In the genomic region with DNA sequence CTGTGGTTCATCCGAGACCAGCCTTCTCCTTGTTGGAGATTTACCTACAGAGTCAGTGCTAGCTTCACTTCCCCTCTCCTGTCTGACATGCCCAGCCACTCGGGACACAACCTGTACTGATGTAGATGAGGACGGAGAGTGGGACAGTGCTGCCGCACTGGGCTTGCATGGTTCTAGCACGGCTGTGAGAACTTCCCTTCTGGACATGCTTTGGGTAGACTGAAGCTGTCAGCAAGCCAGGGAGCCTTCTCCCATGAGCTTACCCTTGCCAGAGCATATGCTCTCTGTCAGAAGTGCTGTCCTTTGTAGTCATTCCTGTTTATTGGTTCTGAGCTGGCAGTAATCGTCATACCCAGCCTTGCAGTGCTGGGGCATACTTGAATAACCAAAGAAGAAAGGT, we compare ENCODE assay signal across 27 mouse cellular contexts. TPM values are rescaled to one million over a fixed set of nuclear protein-coding genes. Genes with fewer than 3 reads are reported as not detected.
DNase-seq lines count a peak whose midpoint lies in the region; ATAC-seq lines count a peak whose summit lies in the region.
"Had no signal": no experiment of that assay in that cellular context is flagged by ENCODE, and none has a peak within 500 bp of the region (broad histone marks: within the 10 kb centered on the region; RNA-seq: fewer than 3 reads in every experiment).

No protein-coding gene starts in this region.

- H3K4me1 ChIP-seq in forebrain, embryonic 11.5 days (replicated peaks; ENCODE audit: control insufficient read depth, insufficient read depth, low read length), result no peaks in the 10 kb centered on the region
- no peaks in the 10 kb centered on the region for H3K4me1 ChIP-seq in forebrain, embryonic 13.5 days
- no peaks in the 10 kb centered on the region for H3K4me1 ChIP-seq in neural tube, embryonic 15.5 days
- H3K4me1 ChIP-seq: forebrain, embryonic 10.5 days; heart, embryonic 12.5 days; hindbrain, embryonic 10.5 days; limb, embryonic 12.5 days; midbrain, embryonic 12.5 days; neural tube, embryonic 13.5 days; stomach, embryonic 15.5 days had no signal

- no peaks in the 10 kb centered on the region for H3K9me3 ChIP-seq in forebrain, embryonic 11.5 days (ENCODE audit: control insufficient read depth, low read length)
- H3K9me3 ChIP-seq in forebrain, embryonic 13.5 days (replicated peaks), result no peaks in the 10 kb centered on the region
- H3K9me3 ChIP-seq in neural tube, embryonic 15.5 days (replicated peaks), result no peaks in the 10 kb centered on the region
- H3K9me3 ChIP-seq: forebrain, embryonic 10.5 days; heart, embryonic 12.5 days; hindbrain, embryonic 10.5 days; limb, embryonic 12.5 days; midbrain, embryonic 12.5 days; neural tube, embryonic 13.5 days; stomach, embryonic 15.5 days had no signal

- ATAC-seq in forebrain, embryonic 11.5 days (replicated peaks; ENCODE audit: low FRiP score), result 0 out of 2 replicates have a peak, but pooled peaks have one; percentile 27
- no peak for ATAC-seq in forebrain, embryonic 13.5 days
- no peak for ATAC-seq in neural tube, embryonic 15.5 days (ENCODE audit: low FRiP score)
- ATAC-seq: liver, postnatal 0 days; lung, postnatal 0 days had no signal

- H3K27ac ChIP-seq in forebrain, embryonic 11.5 days (ENCODE audit: low read depth, low read length), result no peak overlapping the region
- no peak overlapping the region for H3K27ac ChIP-seq in forebrain, embryonic 13.5 days
- H3K27ac ChIP-seq in neural tube, embryonic 15.5 days (replicated peaks), result no peak overlapping the region
- H3K27ac ChIP-seq: forebrain, embryonic 10.5 days; gastrocnemius, adult 2 months; hindbrain, embryonic 10.5 days; limb, embryonic 12.5 days; midbrain, embryonic 12.5 days; neural tube, embryonic 13.5 days; stomach, embryonic 15.5 days had no signal

- H3K4me3 ChIP-seq in forebrain, embryonic 11.5 days (ENCODE audit: low read depth, low read length), result no peak overlapping the region
- no peak overlapping the region for H3K4me3 ChIP-seq in forebrain, embryonic 13.5 days
- no peak overlapping the region for H3K4me3 ChIP-seq in neural tube, embryonic 15.5 days (replicated peaks)
- H3K4me3 ChIP-seq: forebrain, embryonic 10.5 days; gastrocnemius, adult 2 months; heart, embryonic 12.5 days; hindbrain, embryonic 10.5 days; limb, embryonic 12.5 days; midbrain, embryonic 12.5 days; neural tube, embryonic 13.5 days; stomach, embryonic 15.5 days had no signal

- H3K9ac ChIP-seq in forebrain, embryonic 11.5 days (ENCODE audit: low read length), result no peak overlapping the region
- no peak overlapping the region for H3K9ac ChIP-seq in forebrain, embryonic 13.5 days
- no peak overlapping the region for H3K9ac ChIP-seq in neural tube, embryonic 15.5 days (replicated peaks)
- H3K9ac ChIP-seq: heart, embryonic 12.5 days; limb, embryonic 12.5 days; liver, postnatal 0 days; midbrain, embryonic 12.5 days; neural tube, embryonic 13.5 days; stomach, embryonic 15.5 days had no signal

- WGBS in forebrain, embryonic 11.5 days, result 94% methylated on average over 6 of the region's 6 CpGs
- WGBS in forebrain, embryonic 13.5 days, result 88% methylated on average over 6 of the region's 6 CpGs
- 91% methylated on average over 6 of the region's 6 CpGs for WGBS in neural tube, embryonic 15.5 days

- H3K4me2 ChIP-seq in forebrain, embryonic 11.5 days (ENCODE audit: low read depth, low read length, severe bottlenecking), result no peak overlapping the region
- no peak overlapping the region for H3K4me2 ChIP-seq in forebrain, embryonic 13.5 days
- no peak overlapping the region for H3K4me2 ChIP-seq in neural tube, embryonic 15.5 days
- H3K4me2 ChIP-seq: heart, embryonic 12.5 days; limb, embryonic 12.5 days; liver, embryonic 11.5 days; midbrain, embryonic 12.5 days; neural tube, embryonic 13.5 days; stomach, embryonic 15.5 days had no signal

- no peaks in the 10 kb centered on the region for H3K27me3 ChIP-seq in forebrain, embryonic 11.5 days (ENCODE audit: control insufficient read depth, insufficient read depth, low read length)
- no peaks in the 10 kb centered on the region for H3K27me3 ChIP-seq in forebrain, embryonic 13.5 days
- H3K27me3 ChIP-seq in neural tube, embryonic 15.5 days (replicated peaks), result no peaks in the 10 kb centered on the region
- H3K27me3 ChIP-seq: heart, embryonic 12.5 days; limb, embryonic 12.5 days; midbrain, embryonic 12.5 days; neural tube, embryonic 13.5 days; stomach, embryonic 15.5 days had no signal

- DNase-seq in forebrain, embryonic 11.5 days (ENCODE audit: low spot score), result no peak
- DNase-seq in brain, adult 2 months (ENCODE audit: low read depth, low spot score), result peak; percentile 75
- peak; percentile 30 for DNase-seq in cerebellum, adult 8-10 months
- peak; percentile 47 for DNase-seq in cerebellum, postnatal 36 days
- no peak for DNase-seq in adrenal gland, adult 18-20 months (ENCODE audit: low spot score in 2 of 2)
- DNase-seq: adrenal gland, postnatal 36 days; gastrocnemius, adult 2 months; heart, postnatal 10 days; kidney, adult 18-20 months; kidney, postnatal 4 days; liver, postnatal 0 days; right cerebral cortex, postnatal 4 days; thymus, adult 18-20 months; thymus, postnatal 36 days had no signal

- H3K36me3 ChIP-seq in forebrain, embryonic 11.5 days (ENCODE audit: control insufficient read depth, insufficient read depth, low read length), result no peaks in the 10 kb centered on the region
- H3K36me3 ChIP-seq in forebrain, embryonic 13.5 days (ENCODE audit: poor library complexity, severe bottlenecking), result peaks cover 11% of the 10 kb centered on the region; the same call in 1 of the 2 replicates
- peaks cover 7% of the 10 kb centered on the region; the same call in 1 of the 2 replicates for H3K36me3 ChIP-seq in neural tube, embryonic 15.5 days

RNA-seq across cellular contexts. Expression of gene Tmem236, which starts 22.5 kb away (rescaled TPM):
- polyA plus RNA-seq in forebrain, embryonic 11.5 days (2014; fragmentation: Nextera tagmentation; extraction: Ambion mirVana), result not detected in 2 replicates
- 0.09 TPM in 1 of 2 replicates, not detected in the other for polyA plus RNA-seq in forebrain, embryonic 13.5 days (2015; fragmentation: Nextera tagmentation; extraction: Ambion mirVana)
- not detected for total RNA-seq in adrenal gland, adult 18-20 months (2021)
- 0.09 and 1.4 TPM in 2 replicates for polyA plus RNA-seq in neural tube, embryonic 15.5 days (2015; fragmentation: Nextera tagmentation; extraction: Ambion mirVana)
- total RNA-seq: granulocyte monocyte progenitor cell, adult 5-6 weeks; heart, postnatal 10 days; left cerebral cortex, postnatal 14 days had no signal
- polyA plus RNA-seq: forebrain, embryonic 10.5 days; hindbrain, embryonic 10.5 days; limb, embryonic 12.5 days; liver, embryonic 11.5 days; liver, postnatal 0 days had no signal

Comparison
In these comparisons a context has a peak if more than half of its experiments do, and no peak if none do; other contexts are left out.
1. DNase-seq: peak in brain, adult 2 months (single experiment), cerebellum, adult 8-10 months (single experiment) and cerebellum, postnatal 36 days (2 of 2); none in forebrain, embryonic 11.5 days (single experiment) and adrenal gland, adult 18-20 months (0 of 2).